Mouse (Mus musculus) hindbrain, embryonic 16.5 days (tissue): ENCODE measurements around the gene Dach1. TPM values are rescaled to one million over a fixed set of nuclear protein-coding genes. Genes with fewer than 3 reads are reported as not detected.

ENCODE experiments used
- ATAC-seq: fragments of 200-750 bp; cut with Nextera tagmentation; 2 replicates; pipeline ENCODE4 v1.8.0; 2017; ENCODE audit warnings: moderate TSS enrichment, moderate library complexity
- H3K27ac ChIP-seq: fragments of 300-500 bp; sonication (generic); 2 replicates; pipeline ENCODE4 v1.5.1; 2014; ENCODE audit warnings: low read depth, mild to moderate bottlenecking, control low read depth, low read length, moderate library complexity
- H3K27me3 ChIP-seq: fragments of 300-500 bp; sonication (generic); replicated peaks from 2 replicates; pipeline ENCODE4 v1.6.1; 2014; ENCODE audit warnings: low read length; ENCODE audit not compliant: control insufficient read depth, insufficient read depth
- H3K36me3 ChIP-seq: fragments of 300-500 bp; sonication (generic); 2 replicates; pipeline ENCODE4 v1.6.1; 2014; ENCODE audit warnings: mild to moderate bottlenecking, low read length, moderate library complexity, mixed read lengths; ENCODE audit not compliant: control insufficient read depth, insufficient read depth
- H3K4me1 ChIP-seq: fragments of 300-500 bp; sonication (generic); 2 replicates; pipeline ENCODE4 v1.6.1; 2014; ENCODE audit warnings: low read depth, low read length; ENCODE audit not compliant: control insufficient read depth, insufficient read depth
- H3K4me2 ChIP-seq: fragments of 300-500 bp; sonication (generic); 2 replicates; pipeline ENCODE4 v1.6.1; 2014; ENCODE audit warnings: mild to moderate bottlenecking, low read length, control low read depth, moderate library complexity
- H3K4me3 ChIP-seq: fragments of 300-500 bp; sonication (generic); 2 replicates; pipeline ENCODE4 v1.5.1; 2014; ENCODE audit warnings: mild to moderate bottlenecking, low read length, control low read depth, moderate library complexity
- H3K9ac ChIP-seq: fragments of 300-500 bp; sonication (generic); 2 replicates; pipeline ENCODE4 v1.6.1; 2014; ENCODE audit warnings: low read depth, mild to moderate bottlenecking, control low read depth, low read length, moderate library complexity
- H3K9me3 ChIP-seq: fragments of 300-500 bp; sonication (generic); 2 replicates; pipeline ENCODE4 v1.6.1; 2014; ENCODE audit warnings: mild to moderate bottlenecking, low read length, moderate library complexity; ENCODE audit not compliant: control insufficient read depth
- WGBS: fragments of 180-500 bp; shearing (Covaris S2); extraction: QIAGEN DNeasy Blood & Tissue Kit; methylation state at CpG from one replicate; pipeline ENCODE4 v1.1.7; 2014; 5-methylcytosine and 5-hydroxymethylcytosine counted together
- polyA plus RNA-seq: library from polyadenylated mRNA; unstranded; fragments of >200 nt; fragmentation: Nextera tagmentation; extraction: Ambion mirVana; gene quantifications from 2 replicates; pipeline ENCODE4 v1.2.1, GENCODE M21; 2015

Dach1 gene
- polyA plus RNA-seq, 1 experiment from 2014 or later: 14.4 TPM

DNA sequence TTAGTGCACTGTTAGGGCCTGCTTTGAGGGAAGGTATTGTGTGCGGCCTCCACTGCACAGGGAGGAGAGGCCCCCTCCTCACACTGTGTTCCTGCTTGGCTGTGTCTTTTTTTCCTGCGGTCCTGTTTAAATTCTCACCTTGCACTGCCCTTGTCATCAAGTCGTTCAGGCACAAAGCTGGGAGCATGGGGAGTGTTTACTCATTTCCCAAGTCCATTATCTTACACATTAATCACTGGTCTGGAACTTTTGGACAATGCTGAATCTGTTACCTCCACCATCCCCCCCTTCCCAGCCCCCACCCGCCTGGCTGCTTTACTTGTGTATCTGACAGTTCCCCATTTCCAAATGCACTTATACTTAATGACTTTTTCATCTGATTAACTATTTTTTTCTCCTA is 97.7 kb downstream of the Dach1 start:
- Histone ChIP-seq H3K4me3 (no peak overlapping the region), H3K9ac (no peak overlapping the region), H3K27me3 (no peaks in the 10 kb centered on the region), H3K36me3 (no peaks in the 10 kb centered on the region), H3K4me1 (peaks cover 20% of the 10 kb centered on the region), H3K27ac (no peak overlapping the region), H3K4me2 (no peak overlapping the region), H3K9me3 (no peaks in the 10 kb centered on the region)
- WGBS: 12% methylated on average over 4 of the region's 4 CpGs
- peak; percentile 72 for ATAC-seq

DNA sequence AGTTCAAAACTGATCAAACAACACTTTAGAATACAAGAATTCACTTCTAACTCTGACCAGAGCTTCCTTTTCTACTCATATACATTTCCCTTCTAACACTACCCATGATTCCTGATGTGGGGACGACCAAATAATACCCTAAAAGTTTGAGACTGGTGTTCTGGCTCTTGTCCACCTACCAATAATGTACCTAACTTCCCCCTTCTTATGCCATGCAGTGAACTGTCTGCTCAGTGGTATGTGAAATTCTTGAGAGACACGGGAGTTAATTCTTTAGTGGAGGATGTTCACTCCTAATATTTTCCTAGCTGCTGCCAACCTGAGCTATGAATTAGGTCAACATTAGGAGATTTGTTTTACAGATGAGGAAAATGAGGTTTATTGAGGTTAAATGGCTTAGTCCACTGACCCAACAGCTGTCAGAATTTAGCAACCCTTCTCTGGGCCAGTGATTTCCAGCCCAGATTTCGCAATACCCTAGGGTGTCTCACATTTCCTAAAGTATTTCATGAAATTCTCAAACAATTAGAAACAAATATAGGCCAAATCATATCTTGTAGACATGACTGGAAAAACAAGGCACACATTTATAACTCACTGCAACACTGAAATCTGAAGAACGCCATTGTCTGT is 102.2 kb downstream of the Dach1 start:
- no peak overlapping the region for H3K9ac ChIP-seq
- 80% methylated on average over 4 of the region's 4 CpGs for WGBS

DNA sequence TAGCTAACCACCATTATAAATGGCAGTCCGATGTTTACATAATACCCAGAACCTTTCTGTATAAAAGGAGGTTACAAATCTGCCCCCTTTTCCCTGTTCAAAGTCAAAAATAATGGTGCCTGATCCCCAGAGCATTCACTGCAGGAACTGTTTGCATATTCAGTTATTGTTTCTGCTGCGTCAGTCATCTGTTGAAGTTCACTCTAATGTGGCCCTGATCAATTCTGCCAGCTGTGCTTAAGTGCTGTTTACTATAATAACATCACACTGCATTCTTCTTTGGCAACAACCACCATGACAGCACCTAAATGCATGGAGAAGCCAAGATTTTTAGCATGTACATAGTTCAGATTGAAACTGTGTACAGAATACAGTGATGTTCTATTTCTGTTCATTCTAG is 105.4 kb downstream of the Dach1 start:
- H3K4me1 ChIP-seq: no peaks in the 10 kb centered on the region
- no peak overlapping the region for H3K4me2 ChIP-seq
- H3K4me3 ChIP-seq: no peak overlapping the region
- no peaks in the 10 kb centered on the region for H3K9me3 ChIP-seq
- H3K36me3 ChIP-seq: no peaks in the 10 kb centered on the region
- H3K27ac ChIP-seq: no peak overlapping the region
- no peak overlapping the region for H3K9ac ChIP-seq
- ATAC-seq: no peak
- 28% methylated on average over 2 of the region's 2 CpGs for WGBS
- H3K27me3 ChIP-seq: no peaks in the 10 kb centered on the region

More for the DNA sequence above, 102.2 kb downstream of the Dach1 start:
- no peak overlapping the region for H3K27ac ChIP-seq
- H3K4me3 ChIP-seq: no peak overlapping the region
- ATAC-seq: no peak
- no peaks in the 10 kb centered on the region for H3K36me3 ChIP-seq
- no peak overlapping the region for H3K4me2 ChIP-seq
- H3K4me1 ChIP-seq: peaks cover 6% of the 10 kb centered on the region
- H3K27me3 ChIP-seq: no peaks in the 10 kb centered on the region
- no peaks in the 10 kb centered on the region for H3K9me3 ChIP-seq

GRCm38 (mm10) chr14:98049329-98049728 is 120.2 kb downstream of the Dach1 start:
- ATAC-seq: no peak
- H3K4me1 ChIP-seq: peaks cover 3% of the 10 kb centered on the region; the same call in 1 of the 2 replicates
- H3K9me3 ChIP-seq: no peaks in the 10 kb centered on the region
- no peak overlapping the region for H3K9ac ChIP-seq
- H3K27ac ChIP-seq: no peak overlapping the region
- H3K36me3 ChIP-seq: no peaks in the 10 kb centered on the region
- H3K4me2 ChIP-seq: no peak overlapping the region
- 18% methylated on average over 2 of the region's 2 CpGs for WGBS
- H3K27me3 ChIP-seq: no peaks in the 10 kb centered on the region
- no peak overlapping the region for H3K4me3 ChIP-seq

GRCm38 (mm10) chr14:98048403-98048802 is 121.2 kb downstream of the Dach1 start:
- no peaks in the 10 kb centered on the region for H3K36me3 ChIP-seq
- peaks cover 3% of the 10 kb centered on the region; the same call in 1 of the 2 replicates for H3K4me1 ChIP-seq
- no peak overlapping the region for H3K4me3 ChIP-seq
- no peak overlapping the region for H3K9ac ChIP-seq
- no peak overlapping the region for H3K27ac ChIP-seq
- 34% methylated on average over 2 of the region's 2 CpGs for WGBS
- no peak overlapping the region for H3K4me2 ChIP-seq
- ATAC-seq: no peak
- H3K9me3 ChIP-seq: no peaks in the 10 kb centered on the region
- no peaks in the 10 kb centered on the region for H3K27me3 ChIP-seq

- Histone ChIP-seq H3K4me2 (no peak overlapping the region), H3K4me1 (peaks cover 3% of the 10 kb centered on the region; the same call in 1 of the 2 replicates), H3K4me3 (no peak overlapping the region), H3K27me3 (no peaks in the 10 kb centered on the region), H3K27ac (no peak overlapping the region), H3K36me3 (no peaks in the 10 kb centered on the region), H3K9ac (no peak overlapping the region), H3K9me3 (no peaks in the 10 kb centered on the region)
- 35% methylated on average over 3 of the region's 3 CpGs for WGBS
- ATAC-seq: no peak
Observed at GRCm38 (mm10) chr14:98047670-98048069, 121.9 kb downstream of the Dach1 start.

- peaks cover 3% of the 10 kb centered on the region; the same call in 1 of the 2 replicates for H3K4me1 ChIP-seq
- H3K27me3 ChIP-seq: no peaks in the 10 kb centered on the region
- no peak overlapping the region for H3K27ac ChIP-seq
- no peak overlapping the region for H3K9ac ChIP-seq
- no peaks in the 10 kb centered on the region for H3K36me3 ChIP-seq
- H3K9me3 ChIP-seq: no peaks in the 10 kb centered on the region
- H3K4me3 ChIP-seq: no peak overlapping the region
- no peak overlapping the region for H3K4me2 ChIP-seq
- peak; percentile 24; the same call in 1 of the 2 replicates for ATAC-seq
Observed at GRCm38 (mm10) chr14:98046960-98047359, 122.6 kb downstream of the Dach1 start.

GRCm38 (mm10) chr14:98038524-98038923 is 131.0 kb downstream of the Dach1 start:
- no peak for ATAC-seq
- Histone ChIP-seq H3K9me3 (no peaks in the 10 kb centered on the region), H3K27me3 (no peaks in the 10 kb centered on the region), H3K4me1 (no peaks in the 10 kb centered on the region), H3K9ac (no peak overlapping the region), H3K4me2 (no peak overlapping the region), H3K27ac (no peak overlapping the region), H3K4me3 (no peak overlapping the region), H3K36me3 (no peaks in the 10 kb centered on the region)
- 35% methylated on average over 1 of the region's 1 CpGs for WGBS

DNA sequence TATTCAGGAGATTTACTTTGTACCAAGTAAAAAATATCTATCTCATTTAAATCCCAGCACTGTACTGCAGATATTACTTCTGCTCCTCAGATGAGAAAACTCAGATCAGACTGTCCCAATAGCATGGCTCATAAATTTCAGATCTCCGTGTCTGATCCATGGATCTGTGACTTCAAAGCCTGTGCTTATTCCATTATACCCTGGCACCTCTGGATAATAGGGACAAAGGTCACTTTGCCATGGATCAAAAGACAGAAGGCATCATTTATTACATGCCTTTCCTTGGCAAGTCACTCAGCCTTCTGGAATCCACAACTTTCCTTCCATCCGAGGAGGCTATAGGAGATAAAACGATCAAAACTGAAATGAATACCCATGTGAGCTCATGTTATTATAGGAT is 132.4 kb downstream of the Dach1 start:
- Histone ChIP-seq H3K27me3 (no peaks in the 10 kb centered on the region), H3K4me3 (no peak overlapping the region), H3K27ac (no peak overlapping the region), H3K36me3 (no peaks in the 10 kb centered on the region), H3K9ac (no peak overlapping the region), H3K4me2 (no peak overlapping the region), H3K4me1 (no peaks in the 10 kb centered on the region), H3K9me3 (no peaks in the 10 kb centered on the region)
- WGBS: 49% methylated on average over 3 of the region's 3 CpGs
- no peak for ATAC-seq
